Mouse (Mus musculus) liver, embryonic 11.5 days (tissue): ENCODE measurements around the gene 1700061G19Rik. TPM values are rescaled to one million over a fixed set of nuclear protein-coding genes. Genes with fewer than 3 reads are reported as not detected.

ENCODE experiments used
- ATAC-seq: fragments of 200-750 bp; cut with Nextera tagmentation; replicated peaks from 2 replicates; pipeline ENCODE4 v1.8.0; 2017; ENCODE audit warnings: moderate number of reproducible peaks, mild to moderate bottlenecking, moderate TSS enrichment, moderate library complexity; ENCODE audit not compliant: low FRiP score
- DNase-seq: peaks from one replicate; pipeline ENCODE4 v3.0.0-alpha.2; 2017; ENCODE audit warnings: low spot score
- H3K27ac ChIP-seq: fragments of 300-500 bp; sonication (generic); 2 replicates; pipeline ENCODE4 v1.5.1; 2014; ENCODE audit warnings: mild to moderate bottlenecking, low read depth, low read length, control low read depth
- H3K27me3 ChIP-seq: fragments of 300-500 bp; sonication (generic); replicated peaks from 2 replicates; pipeline ENCODE4 v1.6.1; 2014; ENCODE audit warnings: low read length, mixed read lengths; ENCODE audit not compliant: control insufficient read depth, insufficient read depth
- H3K36me3 ChIP-seq: fragments of 300-500 bp; sonication (generic); 2 replicates; pipeline ENCODE4 v1.6.1; 2014; ENCODE audit warnings: mild to moderate bottlenecking, low read length, moderate library complexity, mixed read lengths; ENCODE audit not compliant: control insufficient read depth, insufficient read depth
- H3K4me1 ChIP-seq: fragments of 300-500 bp; sonication (generic); replicated peaks from 2 replicates; pipeline ENCODE4 v1.6.1; 2014; ENCODE audit warnings: low read length, mixed read lengths; ENCODE audit not compliant: control insufficient read depth, insufficient read depth
- H3K4me2 ChIP-seq: fragments of 300-500 bp; sonication (generic); 2 replicates; pipeline ENCODE4 v1.6.1; 2014; ENCODE audit warnings: mild to moderate bottlenecking, control low read depth, moderate library complexity
- H3K4me3 ChIP-seq: fragments of 300-500 bp; sonication (generic); 2 replicates; pipeline ENCODE4 v1.5.1; 2014; ENCODE audit warnings: low read depth, low read length, control low read depth
- H3K9ac ChIP-seq: fragments of 300-500 bp; sonication (generic); 2 replicates; pipeline ENCODE4 v1.6.1; 2014; ENCODE audit warnings: low read depth, low read length, control low read depth
- H3K9me3 ChIP-seq: fragments of 300-500 bp; sonication (generic); 2 replicates; pipeline ENCODE4 v1.6.1; 2016; ENCODE audit warnings: low read length, inconsistent platforms, mixed read lengths; ENCODE audit not compliant: control insufficient read depth
- WGBS: fragments of 180-500 bp; shearing (Covaris S2); extraction: QIAGEN DNeasy Blood & Tissue Kit; methylation state at CpG from one replicate; pipeline ENCODE4 v1.1.7; 2014; 5-methylcytosine and 5-hydroxymethylcytosine counted together
- polyA plus RNA-seq: library from polyadenylated mRNA; unstranded; fragments of >200 nt; fragmentation: Nextera tagmentation; extraction: Ambion mirVana; gene quantifications from 2 replicates; pipeline ENCODE4 v1.2.1, GENCODE M21; 2014

Gene 1700061G19Rik
- polyA plus RNA-seq, 1 experiment from 2014 or later: 0.26 TPM

DNA sequence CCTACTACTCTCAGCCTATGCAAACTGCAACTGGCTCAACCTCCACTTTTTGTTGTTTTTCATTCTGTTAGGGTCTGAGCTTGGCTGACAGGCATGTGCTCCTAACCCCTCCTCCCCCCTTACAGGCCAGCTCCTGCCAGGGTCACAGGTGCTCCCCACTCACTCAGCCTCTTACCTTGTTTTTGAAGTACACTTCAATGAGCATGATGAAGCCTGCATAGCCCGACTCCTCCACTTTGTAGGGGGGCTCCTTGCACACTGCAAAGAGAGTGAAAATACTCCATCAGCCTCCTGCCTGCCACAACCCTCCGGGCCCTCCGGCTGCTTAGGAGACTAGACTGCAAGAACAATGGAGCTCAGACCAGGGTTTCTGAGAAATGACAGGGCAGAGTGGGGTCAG lies 44.4 kb downstream of the 1700061G19Rik start:
- H3K9me3 ChIP-seq: no peaks in the 10 kb centered on the region
- H3K4me1 ChIP-seq: no peaks in the 10 kb centered on the region
- WGBS: 92% methylated on average over 3 of the region's 3 CpGs
- no peak overlapping the region for H3K27ac ChIP-seq
- H3K27me3 ChIP-seq: no peaks in the 10 kb centered on the region
- ATAC-seq (no peak), DNase-seq (no peak)
- H3K36me3 ChIP-seq: peaks cover 40% of the 10 kb centered on the region
- H3K4me3 ChIP-seq: no peak overlapping the region
- no peak overlapping the region for H3K4me2 ChIP-seq
- H3K9ac ChIP-seq: no peak overlapping the region

DNA sequence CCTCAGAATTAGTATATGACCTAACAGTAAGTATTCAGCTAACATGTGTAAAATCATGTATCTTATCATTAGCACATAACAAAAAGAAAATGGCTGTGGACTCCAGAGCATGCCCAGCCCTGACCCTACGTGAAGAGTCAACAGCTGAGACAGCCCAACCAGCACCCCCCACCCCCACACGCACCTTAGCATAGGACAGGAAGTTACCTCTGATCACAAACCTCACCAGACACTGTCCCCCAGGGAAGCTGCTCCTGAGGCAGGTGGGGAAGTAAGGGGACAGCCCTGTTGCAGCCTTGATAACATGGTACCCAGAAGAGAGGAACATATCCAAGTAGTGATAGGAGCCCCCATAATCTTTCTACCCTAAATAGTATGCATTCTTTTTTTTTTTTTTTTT lies 50.7 kb downstream of the 1700061G19Rik start:
- Histone ChIP-seq H3K9ac (no peak overlapping the region), H3K36me3 (peaks cover 20% of the 10 kb centered on the region)
- 86% methylated on average over 2 of the region's 2 CpGs for WGBS

DNA sequence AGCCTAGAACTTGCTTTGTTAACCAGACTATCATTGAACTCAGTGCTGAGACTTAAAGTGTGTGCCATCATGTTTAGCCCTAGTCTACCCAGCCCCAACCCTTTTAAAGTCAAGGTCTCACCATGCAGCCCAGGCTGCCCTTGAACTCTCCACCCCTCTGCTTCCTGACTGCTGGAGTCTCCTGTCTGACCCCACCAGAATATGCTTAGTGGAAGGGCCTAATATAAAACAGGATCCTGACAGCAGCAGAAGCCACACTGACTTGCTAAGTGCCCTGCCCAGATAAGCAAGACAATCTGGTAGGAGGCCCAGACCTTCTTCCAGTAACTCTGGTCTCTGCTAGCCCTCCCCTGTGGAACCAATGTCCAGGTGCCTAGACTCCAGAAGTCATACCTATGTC lies 53.8 kb downstream of the 1700061G19Rik start:
- Histone ChIP-seq H3K4me3 (no peak overlapping the region), H3K4me2 (no peak overlapping the region), H3K27ac (no peak overlapping the region), H3K9me3 (no peaks in the 10 kb centered on the region), H3K9ac (no peak overlapping the region), H3K27me3 (no peaks in the 10 kb centered on the region), H3K4me1 (peaks cover 28% of the 10 kb centered on the region), H3K36me3 (peaks cover 12% of the 10 kb centered on the region; the same call in 1 of the 2 replicates)
- DNase-seq: no peak
- ATAC-seq: 0 out of 2 replicates have a peak, but pooled peaks have one; percentile 16

More for the DNA sequence above, 50.7 kb downstream of the 1700061G19Rik start:
- Histone ChIP-seq H3K4me3 (no peak overlapping the region), H3K4me2 (no peak overlapping the region), H3K4me1 (peaks cover 16% of the 10 kb centered on the region), H3K27me3 (no peaks in the 10 kb centered on the region), H3K9me3 (no peaks in the 10 kb centered on the region), H3K27ac (no peak overlapping the region)
- no peak for ATAC-seq
- DNase-seq: no peak

DNA sequence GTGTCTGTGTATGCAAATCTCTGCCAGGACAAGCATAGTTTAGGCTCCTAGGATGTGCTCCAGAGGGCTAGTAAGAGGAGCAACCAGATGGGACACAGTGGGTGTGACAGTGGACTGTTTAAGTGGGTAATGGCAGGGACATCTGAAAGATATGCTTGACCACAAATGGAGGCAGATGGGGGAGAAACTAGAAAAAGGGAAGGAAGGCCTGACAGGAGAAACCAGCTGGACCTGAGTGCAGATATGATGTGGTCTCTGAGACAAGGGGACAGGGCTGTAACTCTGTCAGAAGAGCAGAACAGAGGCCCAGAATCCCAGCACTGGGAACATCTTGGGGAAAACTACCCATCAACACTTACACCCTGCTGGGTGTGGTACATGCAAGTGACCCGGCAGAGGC lies 54.3 kb downstream of the 1700061G19Rik start:
- Histone ChIP-seq H3K4me1 (peaks cover 32% of the 10 kb centered on the region), H3K27ac (no peak overlapping the region), H3K4me3 (no peak overlapping the region), H3K4me2 (no peak overlapping the region), H3K27me3 (no peaks in the 10 kb centered on the region), H3K9ac (no peak overlapping the region), H3K9me3 (no peaks in the 10 kb centered on the region), H3K36me3 (peaks cover 9% of the 10 kb centered on the region; the same call in 1 of the 2 replicates)
- DNase-seq: no peak
- ATAC-seq: 0 out of 2 replicates have a peak, but pooled peaks have one; percentile 2
- 53% methylated on average over 1 of the region's 1 CpGs for WGBS

DNA sequence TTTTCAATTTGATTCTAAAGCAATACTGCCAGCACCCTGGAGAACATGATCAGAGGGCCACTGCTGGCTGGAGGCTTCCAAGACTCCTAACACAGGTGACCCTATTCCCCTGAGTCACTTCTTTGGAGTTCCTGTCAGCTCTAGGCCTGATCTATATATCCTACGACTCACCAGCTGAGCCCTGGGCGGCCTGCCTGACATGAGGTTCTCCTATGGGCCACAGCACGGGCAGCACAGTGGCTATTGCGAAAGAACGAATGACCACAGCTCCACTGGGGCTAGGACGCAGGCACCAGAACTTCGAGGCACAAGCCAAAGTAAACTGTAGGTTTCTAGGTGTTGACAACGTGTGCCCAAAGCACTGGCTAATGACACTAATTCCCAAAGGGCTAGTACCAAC lies 54.7 kb downstream of the 1700061G19Rik start:
- no peak for DNase-seq
- no peaks in the 10 kb centered on the region for H3K27me3 ChIP-seq
- no peak overlapping the region for H3K9ac ChIP-seq
- 51% methylated on average over 8 of the region's 8 CpGs for WGBS
- H3K36me3 ChIP-seq: peaks cover 6% of the 10 kb centered on the region; the same call in 1 of the 2 replicates
- ATAC-seq: no peak
- H3K4me3 ChIP-seq: no peak overlapping the region
- H3K4me1 ChIP-seq: peaks cover 33% of the 10 kb centered on the region
- H3K9me3 ChIP-seq: no peaks in the 10 kb centered on the region
- no peak overlapping the region for H3K4me2 ChIP-seq
- no peak overlapping the region for H3K27ac ChIP-seq

DNA sequence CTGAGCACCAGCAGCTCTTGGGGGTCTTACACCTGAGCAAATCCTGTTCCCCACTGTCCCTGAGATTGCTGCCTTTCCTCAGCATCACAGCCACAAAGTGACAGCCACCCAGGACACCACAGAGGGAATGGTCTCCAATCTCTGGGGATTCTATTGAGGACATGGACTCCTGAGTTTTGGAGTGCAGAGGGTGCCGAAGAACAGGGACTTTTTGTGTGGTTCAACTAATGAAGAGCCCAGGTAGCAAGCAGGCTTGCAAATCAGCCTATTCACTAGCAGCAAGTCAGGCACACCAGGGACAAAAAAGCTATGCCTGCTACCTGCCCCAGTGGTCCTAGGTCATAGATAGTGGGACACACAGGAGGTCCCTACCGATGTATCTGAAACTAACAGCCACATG lies 58.1 kb downstream of the 1700061G19Rik start:
- no peak overlapping the region for H3K27ac ChIP-seq
- ATAC-seq (no peak), DNase-seq (no peak)
- 88% methylated on average over 2 of the region's 2 CpGs for WGBS
- H3K4me1 ChIP-seq: peaks cover 37% of the 10 kb centered on the region
- peak overlapping the region; percentile 73 for H3K4me2 ChIP-seq
- no peaks in the 10 kb centered on the region for H3K36me3 ChIP-seq
- no peaks in the 10 kb centered on the region for H3K27me3 ChIP-seq
- H3K4me3 ChIP-seq: no peak overlapping the region; the same call in 1 of the 2 replicates
- no peaks in the 10 kb centered on the region for H3K9me3 ChIP-seq
- H3K9ac ChIP-seq: no peak overlapping the region

DNA sequence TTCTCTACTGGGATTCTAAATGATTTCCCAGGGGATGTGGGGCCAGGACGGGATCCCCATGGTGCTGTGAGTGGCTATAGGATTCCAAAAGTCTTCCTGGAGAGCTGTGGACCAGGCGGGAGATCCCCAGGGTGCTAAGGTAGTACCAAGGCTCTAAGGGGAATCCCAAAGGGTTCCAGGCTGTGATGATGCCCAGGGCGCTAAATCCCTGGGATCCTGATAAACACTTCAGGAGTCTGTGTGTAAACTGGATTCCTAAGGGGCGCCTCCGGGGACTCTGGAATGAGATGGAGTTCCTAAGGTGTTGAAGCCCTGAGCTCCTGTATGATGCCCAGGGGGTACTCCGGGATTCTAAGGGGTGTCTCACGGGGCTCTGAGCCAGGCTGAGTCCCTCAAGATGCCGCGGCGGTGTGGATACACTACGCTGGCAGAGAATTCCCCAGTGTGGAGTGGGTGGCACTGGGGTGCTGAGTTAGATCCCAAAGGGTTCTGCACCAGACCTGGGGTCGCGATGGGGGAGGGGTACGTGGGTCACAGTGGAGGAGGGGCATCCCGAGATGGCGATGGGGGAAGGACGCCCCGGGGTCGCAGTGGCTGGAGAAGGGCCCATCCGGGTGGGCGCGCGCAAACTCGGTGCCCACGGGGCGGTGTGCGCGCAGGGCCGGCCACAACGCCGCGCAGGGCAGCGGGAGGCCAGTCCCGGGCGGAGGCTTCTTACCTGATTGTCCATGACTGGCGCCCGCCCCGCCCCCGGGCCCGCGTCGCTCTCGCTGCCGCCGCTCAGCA lies 59.5 kb downstream of the 1700061G19Rik start:
- Histone ChIP-seq H3K27ac (peak overlapping the region; percentile 64; the same call in 1 of the 2 replicates), H3K4me2 (peak overlapping the region; percentile 73), H3K4me3 (peak overlapping the region; percentile 92), H3K9me3 (no peaks in the 10 kb centered on the region), H3K36me3 (no peaks in the 10 kb centered on the region), H3K27me3 (no peaks in the 10 kb centered on the region), H3K9ac (peak overlapping the region; percentile 92), H3K4me1 (peaks cover 28% of the 10 kb centered on the region)
- DNase-seq (peak; percentile 53), ATAC-seq (peak; percentile 65)
- WGBS: 3% methylated on average over 33 of the region's 45 CpGs

DNA sequence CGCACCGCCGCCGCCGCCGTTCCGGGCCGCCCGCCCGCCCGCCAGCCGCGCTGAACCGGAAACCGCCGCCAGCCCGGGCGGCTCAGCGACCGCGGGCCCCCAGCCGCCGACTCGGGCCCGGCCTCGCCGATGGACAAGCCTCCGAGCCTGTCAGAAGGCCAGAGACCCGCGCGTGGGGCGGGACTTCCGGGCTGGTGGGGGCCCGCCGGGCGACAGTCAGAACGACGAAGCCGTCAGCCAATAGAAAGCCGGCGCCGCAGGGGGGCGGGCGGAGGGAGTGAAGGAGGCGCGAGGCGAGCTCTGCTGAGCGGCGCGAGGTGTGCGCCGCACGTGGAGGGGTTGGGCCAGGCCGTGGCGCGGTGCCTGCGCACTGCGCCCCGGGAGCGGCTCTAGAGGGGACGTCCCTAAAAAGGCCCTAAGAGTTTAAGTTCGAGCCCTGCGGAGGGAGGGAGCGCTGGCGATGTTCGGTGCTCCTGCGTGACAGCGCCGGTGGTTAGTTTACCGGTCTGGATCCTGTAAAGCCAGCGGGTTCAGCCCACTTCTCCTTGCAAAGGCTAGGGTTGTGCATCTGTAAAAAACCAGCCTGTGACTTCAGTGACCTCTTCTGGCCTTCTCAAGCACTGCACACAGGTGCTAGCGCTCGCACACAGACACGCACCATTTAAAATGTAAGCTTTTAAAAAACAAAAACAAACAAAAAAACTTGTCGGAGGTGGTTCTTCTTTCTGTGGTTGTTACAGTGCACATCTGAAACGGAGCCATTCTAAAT lies 60.3 kb downstream of the 1700061G19Rik start, which contains the start of gene Mllt1:
TSS of gene Mllt1 (minus strand) at position 53 of the 769 bp plus-strand sequence.
- peak within 1 kb of the TSS; percentile 92 for H3K4me3 ChIP-seq
- ATAC-seq: peak; percentile 98
- H3K27me3 ChIP-seq: no peaks in the 10 kb centered on the region
- peak; percentile 100 for DNase-seq
- H3K9ac ChIP-seq: peak within 1 kb of the TSS; percentile 92
- peaks cover 20% of the 10 kb centered on the region for H3K4me1 ChIP-seq
- peak within 1 kb of the TSS; percentile 73 for H3K4me2 ChIP-seq
- H3K9me3 ChIP-seq: no peaks in the 10 kb centered on the region
- WGBS: 3% methylated on average over 76 of the region's 76 CpGs
- H3K36me3 ChIP-seq: no peaks in the 10 kb centered on the region
- H3K27ac ChIP-seq: peak within 1 kb of the TSS; percentile 64; the same call in 1 of the 2 replicates
